Mouse (Mus musculus) lung, postnatal 0 days (tissue): ENCODE measurements around the gene Slc45a1.

Experiments used
- CTCF ChIP-seq: IDR thresholded peaks from 2 replicates; pipeline ENCODE4 v1.5.1; 2016; ENCODE audit warnings: antibody characterized with exemption, mild to moderate bottlenecking
- EP300 ChIP-seq: IDR thresholded peaks from 2 replicates; pipeline ENCODE4 v1.6.1; 2016; ENCODE audit warnings: antibody characterized with exemption, mild to moderate bottlenecking, control low read depth

- TF ChIP-seq CTCF: no peak
- TF ChIP-seq EP300: no peak
Measured at GRCm38 (mm10) chr4:150590621-150591282, 61.2 kb downstream of the Slc45a1 start.
